In genomic region chr2:79429108-79429507, GRCm38 (mm10) we compare ENCODE assay signal across 10 mouse cellular contexts. TPM values are rescaled to one million over a fixed set of nuclear protein-coding genes. Genes with fewer than 3 reads are reported as not detected.
A peak's percentile ranks its signal among the peaks of the same experiment; 100 is the strongest.
DNase-seq lines count a peak whose midpoint lies in the region; ATAC-seq lines count a peak whose summit lies in the region.
"Had no signal": no experiment of that assay in that cellular context is flagged by ENCODE, and none has a peak within 500 bp of the region (broad histone marks: within the 10 kb centered on the region; RNA-seq: fewer than 3 reads in every experiment).

No protein-coding gene starts in this region.

- WGBS in heart, embryonic 14.5 days, result 18% methylated on average over 7 of the region's 7 CpGs
- 8% methylated on average over 7 of the region's 7 CpGs for WGBS in embryonic facial prominence, embryonic 11.5 days
- WGBS in intestine, embryonic 14.5 days, result 24% methylated on average over 7 of the region's 7 CpGs
- 13% methylated on average over 7 of the region's 7 CpGs for WGBS in midbrain, embryonic 14.5 days

- DNase-seq in heart, postnatal 25 days (ENCODE audit: low spot score), result no peak
- no peak for DNase-seq in embryonic facial prominence, embryonic 11.5 days (ENCODE audit: low spot score)
- DNase-seq in intestine, embryonic 14.5 days (ENCODE audit: low spot score), result no peak
- no peak for DNase-seq in midbrain, embryonic 14.5 days
- DNase-seq in urinary bladder, postnatal 25 days (ENCODE audit: low spot score), result no peak
- no peak for DNase-seq in gastrocnemius, adult 8-10 months (ENCODE audit: low spot score in 2 of 2)
- DNase-seq in left cerebral cortex, postnatal 36 days (ENCODE audit: low spot score in 2 of 2), result no peak
- DNase-seq: thymus, adult 2 months had no signal

- H3K9ac ChIP-seq in heart, embryonic 14.5 days (ENCODE audit: low read length), result peak overlapping the region; percentile 65
- no peak overlapping the region for H3K9ac ChIP-seq in embryonic facial prominence, embryonic 11.5 days (replicated peaks; ENCODE audit: low read length)
- no peak overlapping the region for H3K9ac ChIP-seq in intestine, embryonic 14.5 days (ENCODE audit: low read length)
- H3K9ac ChIP-seq in midbrain, embryonic 14.5 days (replicated peaks; ENCODE audit: low read length), result no peak overlapping the region

- peak overlapping the region; percentile 88 for H3K4me2 ChIP-seq in heart, embryonic 14.5 days (ENCODE audit: low read length)
- peak overlapping the region; percentile 87 for H3K4me2 ChIP-seq in embryonic facial prominence, embryonic 11.5 days (ENCODE audit: low read depth, low read length)
- peak overlapping the region; percentile 90 for H3K4me2 ChIP-seq in intestine, embryonic 14.5 days (ENCODE audit: low read length)
- peak overlapping the region; percentile 77 for H3K4me2 ChIP-seq in midbrain, embryonic 14.5 days (ENCODE audit: low read length)

- no peak overlapping the region for H3K27ac ChIP-seq in heart, embryonic 14.5 days (replicated peaks in 1 of 2; ENCODE audit: control insufficient read depth in 1 of 2, insufficient read depth in 1 of 2, low read depth in 2 of 2, low read length in 2 of 2)
- H3K27ac ChIP-seq in embryonic facial prominence, embryonic 11.5 days (replicated peaks; ENCODE audit: low read depth, low read length), result no peak overlapping the region
- H3K27ac ChIP-seq in intestine, embryonic 14.5 days (ENCODE audit: low read depth), result no peak overlapping the region
- H3K27ac ChIP-seq in midbrain, embryonic 14.5 days (replicated peaks; ENCODE audit: low read depth, low read length), result no peak overlapping the region

- intact Hi-C loops in heart, postnatal 25 days (cut with DNase I), result no loop called here
- intact Hi-C loops in left cerebral cortex, postnatal 36 days (cut with DNase I), result loop anchor here (2.0 kb wide), 1 partner anchor 24 kb away; no protein-coding TSS in a partner anchor

- ATAC-seq in heart, embryonic 14.5 days (ENCODE audit: insufficient number of reproducible peaks, insufficient read depth, low FRiP score, low read depth), result no peak
- ATAC-seq in embryonic facial prominence, embryonic 11.5 days (replicated peaks; ENCODE audit: insufficient number of reproducible peaks, low FRiP score, low TSS enrichment, low read depth), result peak; percentile 60
- ATAC-seq in intestine, embryonic 14.5 days (replicated peaks; ENCODE audit: low FRiP score, low TSS enrichment, low read depth), result no peak
- 0 out of 2 replicates have a peak, but pooled peaks have one; percentile 11 for ATAC-seq in midbrain, embryonic 14.5 days (ENCODE audit: low FRiP score, low TSS enrichment)

- H3K27me3 ChIP-seq in heart, embryonic 14.5 days (ENCODE audit: control insufficient read depth, insufficient read depth, low read length), result peaks cover 6% of the 10 kb centered on the region; the same call in 1 of the 2 replicates
- H3K27me3 ChIP-seq in embryonic facial prominence, embryonic 11.5 days (ENCODE audit: control insufficient read depth, insufficient read depth, low read length), result no peaks in the 10 kb centered on the region
- H3K27me3 ChIP-seq in intestine, embryonic 14.5 days (replicated peaks; ENCODE audit: control insufficient read depth, insufficient read depth, low read length), result peaks cover 22% of the 10 kb centered on the region; the same call in 1 of the 2 replicates
- peaks cover 12% of the 10 kb centered on the region; the same call in 1 of the 2 replicates for H3K27me3 ChIP-seq in midbrain, embryonic 14.5 days (ENCODE audit: control insufficient read depth, insufficient read depth, low read length)

- peak overlapping the region; percentile 47 to 57 for H3K4me3 ChIP-seq in heart, embryonic 14.5 days (ENCODE audit: control insufficient read depth in 1 of 2, insufficient read depth in 1 of 2, low read depth in 1 of 2, low read length in 2 of 2)
- H3K4me3 ChIP-seq in embryonic facial prominence, embryonic 11.5 days (ENCODE audit: low read depth, low read length), result peak overlapping the region; percentile 40
- H3K4me3 ChIP-seq in intestine, embryonic 14.5 days (ENCODE audit: low read depth, low read length), result peak overlapping the region; percentile 43
- H3K4me3 ChIP-seq in midbrain, embryonic 14.5 days (replicated peaks; ENCODE audit: low read depth, low read length), result peak overlapping the region; percentile 36

- peaks cover 2 to 6% of the 10 kb centered on the region in 2 experiments; a peak in 3 of 4 replicates for H3K4me1 ChIP-seq in heart, embryonic 14.5 days (ENCODE audit: control insufficient read depth in 2 of 2, insufficient read depth in 2 of 2, low read length in 2 of 2)
- H3K4me1 ChIP-seq in embryonic facial prominence, embryonic 11.5 days (ENCODE audit: control insufficient read depth, insufficient read depth, low read length), result no peaks in the 10 kb centered on the region
- peaks cover 6% of the 10 kb centered on the region for H3K4me1 ChIP-seq in intestine, embryonic 14.5 days (replicated peaks; ENCODE audit: control insufficient read depth, insufficient read depth, low read length)
- H3K4me1 ChIP-seq in midbrain, embryonic 14.5 days (ENCODE audit: control insufficient read depth, insufficient read depth, low read length), result 0 out of 2 replicates have a peak, but pooled peaks cover 7% of the 10 kb centered on the region

- no peaks in the 10 kb centered on the region for H3K36me3 ChIP-seq in heart, embryonic 14.5 days (ENCODE audit: control insufficient read depth, insufficient read depth, low read length)
- no peaks in the 10 kb centered on the region for H3K36me3 ChIP-seq in embryonic facial prominence, embryonic 11.5 days (replicated peaks; ENCODE audit: control insufficient read depth, insufficient read depth, low read depth, low read length)
- H3K36me3 ChIP-seq in intestine, embryonic 14.5 days (ENCODE audit: control insufficient read depth, insufficient read depth, low read length), result no peaks in the 10 kb centered on the region
- H3K36me3 ChIP-seq in midbrain, embryonic 14.5 days (ENCODE audit: control insufficient read depth, insufficient read depth, low read length), result no peaks in the 10 kb centered on the region

- no peaks in the 10 kb centered on the region for H3K9me3 ChIP-seq in heart, embryonic 14.5 days (ENCODE audit: control insufficient read depth, low read length)
- no peaks in the 10 kb centered on the region for H3K9me3 ChIP-seq in embryonic facial prominence, embryonic 11.5 days (replicated peaks; ENCODE audit: control insufficient read depth, low read length)
- no peaks in the 10 kb centered on the region for H3K9me3 ChIP-seq in intestine, embryonic 14.5 days (ENCODE audit: control insufficient read depth, low read length)
- no peaks in the 10 kb centered on the region for H3K9me3 ChIP-seq in midbrain, embryonic 14.5 days (ENCODE audit: control insufficient read depth, low read length)

RNA-seq across cellular contexts. Expression of gene Neurod1, which starts 27.4 kb away (rescaled TPM):
- polyA plus RNA-seq in heart, embryonic 14.5 days (2014; fragmentation: Nextera tagmentation; extraction: Ambion mirVana), result not detected in 2 replicates
- not detected for total RNA-seq in heart, postnatal 25 days (2021)
- polyA plus RNA-seq in embryonic facial prominence, embryonic 11.5 days (2014; fragmentation: Nextera tagmentation; extraction: Ambion mirVana), result 23.6 and 28.1 TPM in 2 replicates
- 0.62 and 2.3 TPM in 2 replicates for polyA plus RNA-seq in intestine, embryonic 14.5 days (2014; fragmentation: Nextera tagmentation; extraction: Ambion mirVana)
- polyA plus RNA-seq in midbrain, embryonic 14.5 days (2014; fragmentation: Nextera tagmentation; extraction: Ambion mirVana), result 37.0 and 40.2 TPM in 2 replicates
- total RNA-seq in gastrocnemius, adult 8-10 months (2022), result not detected
- 10 to 100 TPM; 14.6 to 18.9 TPM for total RNA-seq in left cerebral cortex, postnatal 36 days (2021)
- total RNA-seq: adrenal gland, postnatal 36 days had no signal
- polyA plus RNA-seq: thymus, adult 2 months had no signal

RNA-seq across cellular contexts. Expression of gene Cerkl, which starts 27.5 kb away (rescaled TPM):
- polyA plus RNA-seq in heart, embryonic 14.5 days (2014; fragmentation: Nextera tagmentation; extraction: Ambion mirVana), result 0.44 and 1.4 TPM in 2 replicates
- 1 to 10 TPM in 1 of 2 experiments, under 1 TPM in 1; 0.70 to 1.5 TPM for total RNA-seq in heart, postnatal 25 days (2021)
- polyA plus RNA-seq in embryonic facial prominence, embryonic 11.5 days (2014; fragmentation: Nextera tagmentation; extraction: Ambion mirVana), result 2.5 and 2.8 TPM in 2 replicates
- polyA plus RNA-seq in intestine, embryonic 14.5 days (2014; fragmentation: Nextera tagmentation; extraction: Ambion mirVana), result 0.64 TPM in 1 of 2 replicates, not detected in the other
- polyA plus RNA-seq in midbrain, embryonic 14.5 days (2014; fragmentation: Nextera tagmentation; extraction: Ambion mirVana), result 1.1 and 3.3 TPM in 2 replicates
- under 1 TPM; 0.19 to 0.82 (median 0.57) TPM for total RNA-seq in gastrocnemius, adult 8-10 months (2022)
- total RNA-seq in left cerebral cortex, postnatal 36 days (2021), result 1 to 10 TPM; 3.0 to 6.7 TPM

Comparison
In these comparisons a context has a peak if more than half of its experiments do, and no peak if none do; other contexts are left out.
1. ATAC-seq: peak in embryonic facial prominence, embryonic 11.5 days (single experiment) and midbrain, embryonic 14.5 days (single experiment); none in heart, embryonic 14.5 days (single experiment) and intestine, embryonic 14.5 days (single experiment).
2. Peak in every context shown above with its lines, with median percentiles within 50 percentile points of each other: H3K4me2 ChIP-seq and H3K4me3 ChIP-seq.